Mouse (Mus musculus): ENCODE results near the gene Aipl1.

Gene Aipl1

DNA sequence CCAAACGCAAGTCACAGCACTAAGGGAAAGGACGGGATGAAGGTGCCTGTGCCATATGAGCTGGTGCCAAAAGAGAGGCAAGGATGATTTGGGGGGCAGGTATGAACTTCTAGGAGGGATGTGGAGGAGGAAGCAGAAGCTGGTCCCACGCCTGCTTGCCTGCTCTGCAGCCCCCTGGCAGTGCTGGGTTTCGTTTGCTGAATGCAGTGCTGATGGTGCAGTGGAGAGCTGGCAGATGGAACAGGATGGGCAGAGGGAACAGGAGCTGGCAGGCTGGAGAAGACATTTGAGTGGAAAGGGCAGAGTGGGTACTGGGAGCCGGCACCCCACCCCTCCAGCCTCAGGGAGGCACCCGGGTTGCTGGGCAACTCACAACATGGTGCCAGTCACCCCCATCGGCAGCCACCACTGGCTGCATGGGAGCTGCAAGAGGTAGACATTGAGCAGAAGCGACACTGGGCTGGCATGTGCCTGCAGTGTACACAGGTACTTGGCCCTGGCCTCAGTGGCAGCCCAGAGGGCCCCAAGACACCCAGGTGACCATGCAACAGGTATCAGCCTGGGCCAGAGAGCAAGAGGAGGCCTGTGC is 12.0 kb upstream of the Aipl1 start:
- DNase-seq = no peak

DNA sequence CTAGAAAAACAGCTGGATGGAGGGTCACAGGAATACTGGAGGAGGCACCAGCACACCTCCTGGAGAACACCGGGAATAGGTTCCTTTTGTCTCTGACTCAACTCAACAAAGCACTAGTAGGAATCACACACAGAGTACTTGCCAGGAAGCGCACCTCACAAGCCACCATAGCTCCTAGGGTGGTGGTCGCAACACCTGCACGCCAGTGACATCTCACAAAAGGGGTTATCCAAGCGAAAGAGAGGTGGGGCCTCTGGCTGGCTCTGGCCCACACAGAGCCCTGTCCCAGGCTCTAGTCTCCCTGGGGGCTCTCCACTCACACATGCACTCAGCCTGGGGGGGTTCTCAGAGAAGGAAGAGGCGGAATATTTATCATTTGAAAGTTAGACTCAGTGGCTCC is 11.4 kb upstream of the Aipl1 start:
- DNase-seq = no peak

DNA sequence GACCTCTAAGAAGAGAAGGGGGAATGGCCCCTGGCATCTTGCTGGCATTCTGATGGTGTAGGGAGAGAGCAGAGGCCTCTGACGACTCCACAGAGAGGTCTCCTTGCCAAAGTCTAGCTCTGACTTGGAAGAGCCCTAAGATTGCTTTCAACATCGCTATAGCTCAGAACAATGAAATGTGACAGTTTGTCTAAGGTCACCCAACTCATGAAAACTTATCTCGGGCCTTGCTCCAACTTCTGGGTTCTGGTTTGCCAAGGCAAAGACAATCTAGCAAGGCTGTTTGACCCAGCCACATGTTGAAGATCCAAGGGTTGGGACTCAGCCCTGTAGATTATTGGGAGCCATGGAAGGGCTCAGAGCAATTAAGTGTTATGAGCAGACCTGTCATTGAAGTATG is 6.9 kb upstream of the Aipl1 start:
- no peak for DNase-seq

DNA sequence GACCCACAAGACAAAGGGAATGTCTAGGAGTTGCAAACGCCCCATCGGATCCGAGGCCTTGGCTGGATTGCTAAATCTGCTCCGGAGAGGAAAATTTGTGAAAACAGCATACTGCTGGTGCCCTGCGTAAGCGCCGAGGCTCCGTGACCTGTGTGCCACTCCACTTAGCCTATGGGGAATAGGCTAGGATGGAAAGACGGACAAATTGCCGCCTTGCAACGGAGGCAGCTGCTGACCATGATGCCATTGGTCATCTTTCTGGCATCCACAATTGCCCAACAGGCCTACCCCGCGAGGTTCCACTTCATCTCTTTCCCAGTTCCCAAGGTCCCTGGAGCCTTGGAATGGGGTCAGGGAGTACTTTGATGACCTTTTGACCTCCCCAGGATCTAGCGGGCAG is 5.3 kb upstream of the Aipl1 start:
- no peak for DNase-seq

DNA sequence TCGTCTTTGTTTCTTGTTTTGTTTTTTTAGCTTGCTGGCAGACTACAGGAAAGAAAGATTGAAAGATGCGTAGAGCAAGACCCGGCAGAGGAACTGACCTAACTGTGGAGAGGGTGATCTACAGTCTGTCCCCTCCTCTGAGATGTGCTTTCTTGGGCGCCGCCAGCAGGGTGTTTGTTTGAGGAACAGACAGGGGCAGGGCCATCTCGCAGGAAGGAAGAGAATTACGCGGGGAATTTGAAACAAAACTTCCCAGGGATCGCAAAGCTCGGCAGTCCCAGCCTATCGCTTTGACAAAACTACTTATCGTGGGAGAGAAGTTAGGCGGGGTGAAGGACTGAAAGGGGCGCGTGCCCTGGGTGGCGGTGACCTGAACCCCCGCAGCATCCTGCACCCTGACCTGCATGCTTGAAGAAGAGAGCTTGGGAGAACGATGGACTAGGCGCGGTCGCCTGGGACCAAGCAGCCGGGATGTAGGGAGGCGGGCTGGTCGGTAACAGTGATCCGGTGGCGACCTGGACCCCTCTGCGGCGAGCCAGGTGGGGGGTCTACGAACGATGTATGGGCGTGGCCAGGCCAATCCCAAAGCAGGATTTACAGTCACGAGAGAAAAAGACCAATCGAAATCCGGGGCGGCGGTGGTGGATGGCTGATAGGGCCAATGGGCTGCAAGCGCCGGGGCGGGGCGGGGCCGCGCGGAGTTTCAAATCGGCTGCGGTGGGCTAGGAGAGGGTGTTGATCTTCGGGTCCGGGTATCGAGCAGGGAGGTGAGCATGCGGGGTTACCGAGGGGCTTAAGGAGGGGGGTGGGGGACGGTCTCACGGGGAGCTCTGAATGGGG is 4.7 kb upstream of the Aipl1 start, which contains the start of gene Pimreg:
TSS of gene Pimreg (plus strand) at position 265 of the 840 bp plus-strand sequence.
- DNase-seq = peak; percentile 41 to 58

DNA sequence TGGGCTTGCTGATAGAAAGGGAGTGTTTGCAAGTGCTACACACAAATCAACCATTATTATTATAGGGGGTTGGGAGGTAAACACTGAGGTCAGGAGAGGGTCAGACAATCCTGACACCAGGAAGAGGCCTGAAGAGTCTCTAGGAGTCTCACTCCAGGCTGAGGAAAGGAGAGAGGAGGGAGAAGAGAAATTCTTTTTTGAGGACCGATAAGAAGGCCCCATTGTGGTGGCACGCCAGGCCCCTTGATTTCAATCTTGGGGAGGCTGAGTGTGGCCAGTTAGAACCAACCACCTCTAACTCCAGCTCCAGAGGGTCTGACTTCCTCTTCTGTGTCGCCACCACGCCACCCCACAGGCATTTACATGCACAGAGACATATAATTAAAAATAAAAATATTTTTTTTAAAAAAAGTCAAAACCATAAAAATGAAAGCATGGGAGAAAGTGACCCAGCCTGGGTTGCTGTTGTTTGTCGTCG is 4.0 kb upstream of the Aipl1 start:
- no peak for DNase-seq

DNA sequence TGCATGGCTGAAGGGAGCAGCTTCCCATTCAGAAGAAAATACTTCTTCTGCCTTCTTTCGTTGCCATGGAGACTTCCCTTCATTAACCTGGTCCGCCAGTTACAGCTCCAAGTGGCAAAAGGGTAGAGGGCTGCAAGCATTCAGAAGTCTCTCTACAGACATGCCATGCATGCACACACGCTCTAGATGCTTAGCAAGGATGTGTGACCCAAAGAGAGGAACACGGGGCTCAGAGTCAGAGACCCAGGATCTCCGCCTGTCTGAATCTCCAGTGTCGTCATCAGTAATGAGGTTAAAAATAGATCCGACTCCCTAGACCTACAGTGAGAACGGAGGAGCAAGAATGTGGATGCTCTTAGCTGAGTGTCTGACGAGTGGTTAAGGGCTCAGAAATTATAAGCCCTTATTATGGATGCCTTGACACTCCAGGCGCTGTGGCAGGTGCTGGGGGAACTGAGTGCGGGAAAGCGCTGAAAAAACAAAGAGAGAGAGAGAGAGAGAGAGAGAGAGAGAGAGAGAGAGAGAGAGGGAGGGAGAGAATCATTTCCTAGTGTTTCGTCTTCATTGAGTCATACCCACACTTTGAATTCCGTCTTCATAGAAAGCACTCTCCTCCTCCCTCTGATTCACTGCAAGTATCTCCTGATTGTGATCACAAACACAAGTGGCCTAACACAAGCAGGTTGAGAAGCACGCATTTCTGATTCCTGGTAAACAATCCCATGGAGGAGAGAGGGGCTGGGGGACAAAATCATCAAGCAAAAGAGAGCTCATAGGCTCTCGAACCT is 2.5 kb upstream of the Aipl1 start:
- no peak for DNase-seq

DNA sequence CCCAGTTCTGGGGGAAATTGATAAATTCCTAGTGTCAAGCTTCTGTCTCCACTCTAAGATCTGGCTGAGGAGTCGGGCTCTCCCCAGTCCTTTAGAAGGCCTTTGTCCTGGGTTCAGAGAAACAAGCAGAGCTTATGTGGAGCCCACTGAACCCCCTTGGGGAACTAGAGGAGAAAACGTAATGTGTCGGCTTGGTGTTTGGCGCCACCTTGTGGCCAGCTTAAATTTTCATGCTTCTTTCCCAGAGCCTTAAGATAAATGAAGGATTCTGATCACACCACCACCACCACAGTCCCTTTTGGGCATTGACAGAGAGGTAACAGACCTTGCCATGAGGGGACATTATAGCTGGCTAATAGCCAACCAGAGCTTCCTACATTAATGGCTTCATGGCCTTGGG is 687 bp upstream of the Aipl1 start:
- peak in 1 of 2 experiments; percentile 66 for DNase-seq

DNA sequence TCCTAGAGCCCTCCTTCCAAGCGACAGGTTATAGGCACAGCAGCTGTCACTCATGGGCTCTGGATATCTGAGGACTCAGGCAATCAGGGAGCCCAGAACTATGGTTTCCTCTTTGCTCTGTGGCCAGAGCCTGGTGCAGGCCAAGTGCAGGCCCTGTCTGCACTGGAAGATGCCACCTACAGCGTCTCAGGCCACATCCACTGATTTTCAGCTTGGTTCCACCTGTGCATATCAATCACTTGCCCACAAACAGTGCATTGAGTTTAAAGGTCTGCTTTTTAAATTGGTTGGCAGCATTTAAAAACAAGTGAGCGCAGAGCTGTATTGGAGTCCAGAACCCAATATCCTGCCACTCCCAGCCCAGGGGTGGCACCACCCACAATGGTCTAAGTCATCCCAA is 4.7 kb downstream of the Aipl1 start:
- no peak for DNase-seq

DNA sequence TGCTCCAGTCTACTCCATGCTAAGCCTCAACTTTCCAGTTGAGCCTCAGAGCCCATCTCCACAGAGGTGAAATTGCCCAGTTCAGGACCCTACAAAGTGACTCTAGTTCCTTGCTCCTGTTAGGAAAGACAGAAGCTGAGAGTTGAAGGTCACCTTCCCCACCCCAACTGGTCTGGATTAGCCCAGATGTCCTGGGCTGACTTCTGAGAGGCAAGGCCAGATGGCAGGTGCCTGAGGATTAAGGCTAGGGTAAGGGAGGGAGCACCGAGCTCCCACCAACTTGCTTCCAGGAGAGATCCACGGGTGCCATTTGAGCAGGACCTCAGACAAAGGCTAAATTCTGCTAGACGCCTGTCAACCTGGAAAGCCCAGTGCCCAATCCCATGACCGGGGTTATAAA is 5.2 kb downstream of the Aipl1 start:
- no peak for DNase-seq

DNA sequence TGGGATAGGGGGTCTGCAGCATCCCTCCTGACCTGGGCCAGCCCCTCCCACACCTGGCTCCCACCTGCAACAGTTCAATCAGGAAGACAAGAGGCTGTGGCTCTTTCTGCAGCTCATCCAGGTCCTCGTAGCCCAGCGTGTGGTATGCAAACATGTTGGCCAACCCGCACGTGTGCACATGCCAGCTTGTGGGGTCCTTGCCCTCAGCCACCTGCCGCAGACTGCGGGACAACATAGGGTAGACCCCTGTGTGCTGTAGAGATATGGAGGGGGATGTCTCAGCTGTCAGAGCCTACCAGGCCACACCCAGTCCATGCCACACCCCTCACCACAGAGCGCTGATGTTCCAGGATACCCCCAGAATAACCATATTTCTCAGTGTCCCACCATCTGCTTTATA is 6.0 kb downstream of the Aipl1 start:
- no peak for DNase-seq

DNA sequence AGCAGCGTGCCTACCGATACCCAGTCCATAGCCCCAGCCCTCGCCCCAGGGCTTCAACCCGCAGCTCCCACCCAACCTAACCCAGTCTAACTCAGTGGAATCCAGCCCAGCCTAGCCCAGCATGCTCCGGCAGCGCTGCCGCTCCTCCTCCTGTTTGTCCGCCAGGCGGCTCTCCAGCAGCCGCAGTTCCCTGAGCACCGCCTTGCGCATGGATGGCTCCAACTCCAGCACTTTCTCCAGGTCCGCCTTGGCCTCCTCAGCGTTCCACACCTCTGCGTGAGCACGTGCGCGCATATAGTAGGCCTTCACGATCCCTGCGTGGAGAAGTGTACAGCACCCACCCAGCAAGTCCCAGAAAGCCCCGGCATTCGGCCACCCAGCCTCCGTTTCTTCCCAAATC is 8.2 kb downstream of the Aipl1 start:
- DNase-seq = peak in 1 of 2 experiments; percentile 13

DNA sequence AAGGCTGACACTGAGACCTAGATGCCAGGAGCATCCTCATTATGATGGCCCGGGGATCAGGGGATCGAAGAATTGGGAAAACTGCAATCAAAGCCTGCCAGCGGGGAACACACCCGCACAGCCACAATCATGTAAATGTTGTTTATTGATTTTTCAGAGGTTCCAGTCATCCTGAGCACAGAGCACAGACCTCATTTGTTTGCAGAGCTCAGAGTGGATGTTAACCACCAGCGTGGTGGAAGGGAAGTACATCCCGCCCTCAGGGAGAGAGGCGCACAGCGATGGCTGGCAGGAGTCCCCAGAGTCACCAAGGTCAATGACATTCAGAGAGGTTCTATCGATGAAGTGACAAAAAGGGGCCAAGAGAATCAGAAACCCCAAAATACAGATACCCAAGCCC is 9.5 kb downstream of the Aipl1 start:
- no peak for DNase-seq

DNA sequence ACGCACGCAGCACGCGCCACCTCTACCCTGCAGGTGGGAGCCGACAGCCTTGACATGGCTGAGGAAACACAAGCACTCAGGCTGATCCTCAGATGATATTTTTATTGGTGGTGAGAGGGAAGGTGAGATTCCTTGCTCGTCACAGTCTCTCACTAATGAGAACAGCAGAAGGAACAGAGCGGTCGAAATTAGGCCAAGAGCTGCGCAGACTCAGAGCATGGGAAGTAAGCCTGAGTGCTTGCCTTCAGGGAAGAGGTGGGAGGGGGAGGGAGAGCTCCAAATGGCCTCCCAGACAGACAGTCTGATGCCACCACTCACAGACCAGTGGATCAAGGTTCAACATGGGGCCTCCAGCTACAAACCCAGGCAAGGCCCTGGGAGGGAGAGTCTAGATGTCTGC is 10.8 kb downstream of the Aipl1 start:
- DNase-seq = no peak

DNA sequence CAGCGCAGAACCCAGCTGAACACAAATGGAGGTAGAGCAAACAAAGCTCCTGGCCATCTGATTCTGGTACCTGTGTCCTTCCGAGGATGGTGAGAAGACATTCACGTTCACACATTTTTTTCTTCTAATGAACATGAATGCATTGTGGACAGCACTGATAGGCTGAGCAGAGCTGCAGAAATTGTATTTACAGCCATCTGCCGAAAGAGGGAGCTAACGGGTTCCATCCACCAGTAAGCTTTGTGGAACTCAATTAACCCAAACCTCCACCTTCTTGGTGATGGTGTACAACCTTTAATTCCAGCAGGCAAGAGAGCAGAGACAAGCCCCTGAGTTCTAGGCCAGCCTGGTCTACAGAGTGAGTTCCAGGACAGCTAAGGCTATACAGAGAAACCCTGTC is 11.5 kb downstream of the Aipl1 start:
- DNase-seq = peak in 1 of 2 experiments; percentile 9

DNA sequence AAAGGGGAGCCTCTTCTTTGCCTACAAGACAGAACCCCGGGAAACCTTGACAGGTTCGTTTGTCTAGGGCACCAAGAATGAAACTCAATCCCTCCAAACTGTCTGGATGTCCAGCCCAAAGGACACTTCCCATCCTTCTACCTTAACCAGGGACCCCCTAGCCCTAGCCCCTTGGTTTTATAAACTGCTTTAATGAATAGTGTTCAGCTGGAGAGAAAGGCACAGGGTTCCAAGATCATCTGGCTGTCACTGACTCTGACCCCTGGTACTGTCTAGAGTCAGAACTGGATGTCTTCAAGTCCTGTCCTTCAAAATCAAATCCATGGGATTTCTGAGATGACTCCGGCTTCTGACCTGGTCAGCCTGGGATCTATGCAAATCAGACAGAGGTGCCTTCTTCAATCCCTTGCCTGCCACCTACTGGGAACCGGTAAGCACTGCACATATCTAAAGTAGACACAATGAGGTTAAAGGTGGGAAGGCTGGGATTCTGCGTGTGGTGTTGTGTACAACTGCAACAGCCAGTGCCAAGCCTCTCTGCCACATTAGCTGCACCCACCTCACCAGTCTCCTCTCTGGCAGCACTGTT is 13.0 kb downstream of the Aipl1 start:
- peak; percentile 67 to 81 for DNase-seq

DNA sequence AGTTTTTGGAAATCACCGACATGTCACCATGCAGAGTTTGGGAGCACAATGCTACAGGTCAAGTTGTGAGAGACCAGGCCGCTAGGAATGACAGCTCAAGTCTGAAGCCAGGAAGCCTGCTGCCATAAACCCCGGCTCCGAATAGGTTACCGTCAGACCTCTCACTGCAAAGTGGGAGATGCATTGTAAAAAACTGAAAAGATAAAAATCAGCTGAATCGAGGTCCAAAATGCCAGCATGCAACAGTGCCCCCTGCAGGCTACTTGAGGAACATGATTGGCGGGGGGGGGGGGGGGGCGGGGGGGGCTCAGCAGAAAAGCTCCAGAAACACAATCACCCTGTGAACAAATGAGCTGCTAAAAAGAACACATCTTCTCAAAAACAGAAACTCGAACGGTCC is 13.7 kb downstream of the Aipl1 start:
- no peak for DNase-seq

DNA sequence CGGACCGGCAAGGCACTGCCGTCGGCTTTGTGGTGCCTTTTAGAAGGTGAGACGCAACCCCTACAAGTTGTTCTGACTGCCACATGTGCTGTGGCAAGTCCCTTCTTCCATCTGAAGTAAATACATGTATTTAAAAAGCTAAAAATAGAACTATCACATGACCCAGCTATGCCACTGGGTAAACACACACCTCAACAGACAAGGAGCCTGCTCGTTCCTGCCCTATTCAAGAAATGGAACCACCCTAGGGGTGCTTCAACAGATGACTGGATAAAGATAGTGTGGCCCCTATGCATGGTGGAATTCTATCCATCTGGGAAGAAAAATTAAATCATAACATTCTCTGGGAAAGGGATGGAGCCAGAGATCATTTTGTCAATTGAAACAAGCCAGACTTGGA is 14.5 kb downstream of the Aipl1 start:
- DNase-seq = no peak

DNA sequence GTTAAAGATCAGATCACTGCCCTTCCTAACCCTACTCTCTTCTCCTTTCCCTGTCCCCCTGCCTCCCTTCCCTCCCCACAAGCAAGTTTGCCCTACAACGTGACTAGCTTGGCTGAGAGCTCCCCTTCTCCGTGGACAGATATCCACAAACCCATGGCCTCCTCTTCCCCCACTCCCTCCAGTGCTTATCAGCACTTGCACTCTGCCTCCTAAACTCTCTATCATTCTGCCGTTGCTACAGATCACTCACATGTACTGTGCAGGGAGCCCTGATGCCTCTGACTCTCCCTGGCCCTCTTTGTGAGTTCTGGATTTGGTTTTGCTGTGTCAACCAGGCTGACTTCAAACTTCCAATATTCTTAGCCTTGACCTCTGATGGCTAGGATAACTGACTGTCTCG is 16.3 kb downstream of the Aipl1 start:
- DNase-seq = no peak

DNA sequence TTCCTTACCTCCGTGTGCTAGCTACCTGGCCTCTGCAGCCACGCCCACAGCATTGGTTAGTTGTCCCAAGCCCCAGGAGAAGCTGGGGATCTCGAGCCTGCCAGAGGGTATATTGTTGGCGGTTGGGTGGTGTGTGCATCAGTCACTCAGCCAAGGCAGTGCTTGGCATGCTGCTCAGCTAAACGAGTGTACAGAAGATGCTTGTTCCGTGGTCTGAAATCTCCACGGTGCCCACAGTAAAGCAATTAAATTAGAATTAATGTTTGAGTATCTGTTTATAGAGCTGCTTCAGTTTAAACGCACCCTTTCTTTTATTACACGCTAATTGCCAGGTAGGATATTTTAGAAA is 20.1 kb downstream of the Aipl1 start:
- no peak for DNase-seq

DNA sequence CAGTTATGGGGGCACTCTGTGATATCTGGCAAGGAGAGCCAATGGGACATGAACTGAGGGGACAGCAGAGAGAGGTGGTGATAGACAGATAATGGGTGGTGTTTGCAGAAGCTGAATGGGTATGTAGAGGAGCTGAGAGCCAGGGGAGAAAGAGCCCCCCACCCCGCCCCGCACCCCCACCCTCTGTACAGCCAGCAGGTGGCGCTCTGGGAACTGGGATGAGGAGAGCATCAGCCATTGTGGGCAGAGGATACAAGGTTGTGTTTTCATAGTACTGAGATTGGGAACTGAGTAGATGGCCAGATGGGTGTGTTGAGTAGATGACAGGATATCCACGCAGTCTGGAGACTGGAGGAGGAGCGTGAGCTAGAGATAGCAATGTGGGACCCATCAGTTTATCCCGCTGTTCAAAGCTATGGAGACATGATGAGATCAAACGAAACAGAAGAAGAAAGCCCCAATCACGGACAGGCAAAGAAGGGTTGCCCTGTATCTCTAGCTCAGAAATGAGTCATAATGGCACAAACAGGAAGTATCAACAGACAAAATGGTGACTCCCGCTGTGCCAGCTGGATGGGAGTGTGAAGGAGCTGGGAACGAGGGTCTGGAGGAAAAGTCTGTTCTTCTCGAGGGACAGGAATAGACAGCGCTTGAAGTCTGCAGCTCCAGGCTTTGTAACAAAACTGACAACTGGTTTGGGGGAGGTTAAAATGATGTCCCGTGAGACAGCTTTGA is 20.6 kb downstream of the Aipl1 start:
- no peak for DNase-seq

DNA sequence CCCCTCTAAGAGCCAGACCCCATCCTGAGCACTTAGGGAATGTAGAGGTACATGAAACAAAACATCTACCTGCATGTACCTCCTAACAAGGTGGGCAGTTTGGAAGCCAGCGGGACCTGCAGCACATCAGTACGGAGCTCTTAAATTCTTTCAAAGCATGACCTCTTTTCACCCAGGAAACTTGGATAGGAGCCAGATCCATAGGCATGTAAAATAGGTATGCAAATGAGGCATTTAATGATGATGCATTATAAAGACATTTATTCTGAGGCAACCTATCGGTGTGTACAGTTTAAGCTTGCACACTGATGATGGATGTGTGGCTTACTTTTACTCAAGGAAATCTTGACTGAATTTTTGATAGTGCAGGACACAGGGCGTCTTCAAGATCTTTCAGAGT is 22.6 kb downstream of the Aipl1 start:
- DNase-seq = no peak

DNA sequence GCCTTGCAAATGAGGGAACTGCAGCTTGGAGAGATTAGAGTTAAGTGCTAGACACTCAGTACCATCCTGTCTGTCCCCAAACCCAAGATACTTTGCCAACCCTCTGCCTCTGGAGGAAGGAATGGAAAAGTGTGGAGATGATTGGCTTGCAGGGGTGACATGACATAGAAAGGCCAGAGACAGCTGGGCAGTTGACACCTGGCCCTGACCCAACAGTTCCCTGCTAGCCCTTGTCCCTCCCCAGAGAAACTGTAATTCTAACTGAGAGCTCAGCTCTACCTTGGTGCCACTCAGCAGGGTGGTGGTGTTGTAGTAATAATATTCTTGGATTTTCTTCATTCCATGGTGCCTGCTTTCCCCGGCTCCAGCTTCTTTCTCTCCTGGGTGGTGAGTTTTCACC is 25.4 kb downstream of the Aipl1 start:
- no peak for DNase-seq
